In genomic region chr3:84665255-84666073, GRCm38 (mm10) we compare ENCODE assay signal across 8 mouse cellular contexts. TPM values are rescaled to one million over a fixed set of nuclear protein-coding genes. Genes with fewer than 3 reads are reported as not detected.
DNase-seq lines count a peak whose midpoint lies in the region; ATAC-seq and TF ChIP-seq lines count a peak whose summit lies in the region.

No protein-coding gene starts in this region.

- H3K4me2 ChIP-seq in hindbrain, embryonic 15.5 days, result peak overlapping the region; percentile 51
- peak overlapping the region; percentile 49 for H3K4me2 ChIP-seq in midbrain, postnatal 0 days (ENCODE audit: low read depth, low read length, poor library complexity, severe bottlenecking)

- H3K9ac ChIP-seq in hindbrain, embryonic 15.5 days, result no peak overlapping the region; the same call in 1 of the 2 replicates
- H3K9ac ChIP-seq in midbrain, postnatal 0 days (replicated peaks; ENCODE audit: low read length, poor library complexity, severe bottlenecking), result no peak overlapping the region

- WGBS in hindbrain, embryonic 15.5 days, result 6% methylated on average over 21 of the region's 21 CpGs
- 10% methylated on average over 21 of the region's 21 CpGs for WGBS in midbrain, postnatal 0 days

- H3K36me3 ChIP-seq in hindbrain, embryonic 15.5 days, result no peaks in the 10 kb centered on the region
- H3K36me3 ChIP-seq in midbrain, postnatal 0 days (ENCODE audit: insufficient read depth, low read length), result no peaks in the 10 kb centered on the region

- peaks cover 16% of the 10 kb centered on the region for H3K27me3 ChIP-seq in hindbrain, embryonic 15.5 days
- H3K27me3 ChIP-seq in midbrain, postnatal 0 days (ENCODE audit: insufficient read depth, low read length), result peaks cover 22% of the 10 kb centered on the region

- H3K4me1 ChIP-seq in hindbrain, embryonic 15.5 days (replicated peaks), result peaks cover 11% of the 10 kb centered on the region
- H3K4me1 ChIP-seq in midbrain, postnatal 0 days (ENCODE audit: insufficient read depth, low read length), result no peaks in the 10 kb centered on the region

- intact Hi-C loops in left cerebral cortex, adult 2 months (cut with DNase I), result no loop called here

- DNase-seq in left cerebral cortex, adult 2 months (ENCODE audit: extremely low spot score in 1 of 2, low spot score in 2 of 2), result no peak
- DNase-seq in left cerebral cortex, adult 8-10 months (ENCODE audit: low spot score in 2 of 2), result no peak
- DNase-seq in embryo, embryonic 10.5 days (ENCODE audit: low spot score), result peak; percentile 52
- DNase-seq in midbrain, postnatal 0 days (ENCODE audit: low spot score), result no peak
- no peak for DNase-seq in urinary bladder, adult 2 months (ENCODE audit: low spot score)
- DNase-seq in frontal cortex, postnatal 14 days (ENCODE audit: low spot score in 2 of 2), result no peak
- no peak for DNase-seq in urinary bladder, postnatal 10 days (ENCODE audit: low spot score)

- peak; percentile 51; the same call in 1 of the 2 replicates for ATAC-seq in hindbrain, embryonic 15.5 days (ENCODE audit: low FRiP score, low read depth)
- ATAC-seq in midbrain, postnatal 0 days (ENCODE audit: low FRiP score), result peak; percentile 34; the same call in 1 of the 2 replicates

- no peak overlapping the region for H3K27ac ChIP-seq in left cerebral cortex, adult 2 months
- H3K27ac ChIP-seq in hindbrain, embryonic 15.5 days (replicated peaks), result no peak overlapping the region
- H3K27ac ChIP-seq in midbrain, postnatal 0 days (ENCODE audit: low read depth, low read length), result no peak overlapping the region

- no peak for TF ChIP-seq CTCF in left cerebral cortex, adult 2 months (IDR thresholded peaks at IDR 0.05)
- TF ChIP-seq CTCF in midbrain, postnatal 0 days (IDR thresholded peaks at IDR 0.05), result no peak

- no peaks in the 10 kb centered on the region for H3K9me3 ChIP-seq in hindbrain, embryonic 15.5 days
- H3K9me3 ChIP-seq in midbrain, postnatal 0 days (ENCODE audit: low read length), result no peaks in the 10 kb centered on the region

- peak overlapping the region; percentile 23; the same call in 1 of the 2 replicates for H3K4me3 ChIP-seq in left cerebral cortex, adult 2 months
- H3K4me3 ChIP-seq in hindbrain, embryonic 15.5 days, result peak overlapping the region; percentile 21
- H3K4me3 ChIP-seq in midbrain, postnatal 0 days (ENCODE audit: low read depth, low read length), result peak overlapping the region; percentile 17; the same call in 1 of the 2 replicates

RNA-seq across cellular contexts. Expression of gene Tmem154, which starts 0.5 kb away (rescaled TPM):
- under 1 TPM; 0.23 to 0.36 TPM for total RNA-seq in left cerebral cortex, adult 2 months (2021)
- under 1 TPM; 0.17 to 0.53 (median 0.36) TPM for total RNA-seq in left cerebral cortex, adult 8-10 months (2022)
- 0.80 and 1.4 TPM in 2 replicates for polyA plus RNA-seq in hindbrain, embryonic 15.5 days (2015; fragmentation: Nextera tagmentation; extraction: Ambion mirVana)
- total RNA-seq in midbrain, postnatal 0 days (2014; rRNA removed), result 0.42 TPM in 1 of 2 replicates, not detected in the other
- 0.86 and 2.0 TPM in 2 replicates for polyA plus RNA-seq in midbrain, postnatal 0 days (2015; fragmentation: Nextera tagmentation; extraction: Ambion mirVana)
- polyA plus RNA-seq in urinary bladder, adult 2 months (2012; rRNA removed), result 37.8 and 40.6 TPM in 2 replicates
